Mouse (Mus musculus) bone marrow macrophage, adult 2 months (primary cell): ENCODE results near the gene Mto1.

Experiments
- CTCF ChIP-seq: IDR thresholded peaks from 2 replicates; pipeline ENCODE4 v1.5.1; 2012; ENCODE audit warnings: low read depth, mild to moderate bottlenecking, low read length, moderate library complexity
- POLR2A ChIP-seq: IDR thresholded peaks from 2 replicates; pipeline ENCODE4 v1.6.1; 2012; ENCODE audit warnings: mild to moderate bottlenecking, low read depth, low read length, borderline replicate concordance

GRCm38 (mm10) chr9:78463337-78463736 lies 15.3 kb downstream of the Mto1 start:
- no peak for TF ChIP-seq POLR2A
- no peak for TF ChIP-seq CTCF
